Mouse (Mus musculus): ENCODE measurements around the gene Sp3. TPM values are rescaled to one million over a fixed set of nuclear protein-coding genes. Genes with fewer than 3 reads are reported as not detected.

The Sp3 gene
- polyA plus RNA-seq, 1 experiment: 8.9 TPM

- H3K27me3 ChIP-seq (ENCODE audit: control insufficient read depth, insufficient read depth, low read length): no peaks in the 10 kb centered on the region
- TF ChIP-seq CTCF (IDR thresholded peaks at IDR 0.05; ENCODE audit: control insufficient read depth, insufficient read depth, insufficient replicate concordance, low read depth, low read length) (no peak), POLR2A (IDR thresholded peaks at IDR 0.05; ENCODE audit: control insufficient read depth, low read depth, low read length) (no peak)
- no peak overlapping the region for H3K4me3 ChIP-seq (ENCODE audit: control insufficient read depth, low read depth, low read length)
- no peaks in the 10 kb centered on the region for H3K4me1 ChIP-seq (ENCODE audit: control insufficient read depth, insufficient read depth, low read length)
- no peak overlapping the region for H3K27ac ChIP-seq (ENCODE audit: control insufficient read depth, insufficient read depth, low read depth, low read length)
- H3K36me3 ChIP-seq (ENCODE audit: control insufficient read depth, insufficient read depth, low read length): peaks cover 3% of the 10 kb centered on the region; the same call in 1 of the 2 replicates
Measured at GRCm38 (mm10) chr2:72968536-72968935, 11.7 kb downstream of the Sp3 start.

- Histone ChIP-seq H3K27me3 (ENCODE audit: control insufficient read depth, insufficient read depth, low read length) (no peaks in the 10 kb centered on the region), H3K4me3 (ENCODE audit: control insufficient read depth, low read depth, low read length) (no peak overlapping the region), H3K27ac (ENCODE audit: control insufficient read depth, insufficient read depth, low read depth, low read length) (no peak overlapping the region), H3K4me1 (ENCODE audit: control insufficient read depth, insufficient read depth, low read length) (no peaks in the 10 kb centered on the region), H3K36me3 (ENCODE audit: control insufficient read depth, insufficient read depth, low read length) (no peaks in the 10 kb centered on the region)
- TF ChIP-seq POLR2A (IDR thresholded peaks at IDR 0.05; ENCODE audit: control insufficient read depth, low read depth, low read length) (no peak), CTCF (IDR thresholded peaks at IDR 0.05; ENCODE audit: control insufficient read depth, insufficient read depth, insufficient replicate concordance, low read depth, low read length) (no peak)
Measured at GRCm38 (mm10) chr2:72965450-72965849, 14.8 kb downstream of the Sp3 start.

GRCm38 (mm10) chr2:72956415-72956814 is 23.8 kb downstream of the Sp3 start:
- Histone ChIP-seq H3K4me1 (ENCODE audit: control insufficient read depth, insufficient read depth, low read length) (no peaks in the 10 kb centered on the region), H3K36me3 (ENCODE audit: control insufficient read depth, insufficient read depth, low read length) (no peaks in the 10 kb centered on the region), H3K27me3 (ENCODE audit: control insufficient read depth, insufficient read depth, low read length) (no peaks in the 10 kb centered on the region), H3K27ac (ENCODE audit: control insufficient read depth, insufficient read depth, low read depth, low read length) (no peak overlapping the region), H3K4me3 (ENCODE audit: control insufficient read depth, low read depth, low read length) (no peak overlapping the region)
- no peak for TF ChIP-seq CTCF (IDR thresholded peaks at IDR 0.05; ENCODE audit: control insufficient read depth, insufficient read depth, insufficient replicate concordance, low read depth, low read length)
- no peak for TF ChIP-seq POLR2A (IDR thresholded peaks at IDR 0.05; ENCODE audit: control insufficient read depth, low read depth, low read length)

- Histone ChIP-seq H3K4me1 (ENCODE audit: control insufficient read depth, insufficient read depth, low read length) (no peaks in the 10 kb centered on the region), H3K4me3 (ENCODE audit: control insufficient read depth, low read depth, low read length) (no peak overlapping the region), H3K36me3 (ENCODE audit: control insufficient read depth, insufficient read depth, low read length) (no peaks in the 10 kb centered on the region), H3K27ac (ENCODE audit: control insufficient read depth, insufficient read depth, low read depth, low read length) (no peak overlapping the region), H3K27me3 (ENCODE audit: control insufficient read depth, insufficient read depth, low read length) (no peaks in the 10 kb centered on the region)
- TF ChIP-seq POLR2A (IDR thresholded peaks at IDR 0.05; ENCODE audit: control insufficient read depth, low read depth, low read length) (no peak), CTCF (IDR thresholded peaks at IDR 0.05; ENCODE audit: control insufficient read depth, insufficient read depth, insufficient replicate concordance, low read depth, low read length) (no peak)
Measured at GRCm38 (mm10) chr2:72952979-72953378, 27.3 kb downstream of the Sp3 start.

- Histone ChIP-seq H3K27ac (ENCODE audit: control insufficient read depth, insufficient read depth, low read depth, low read length) (no peak overlapping the region), H3K4me3 (ENCODE audit: control insufficient read depth, low read depth, low read length) (no peak overlapping the region), H3K27me3 (ENCODE audit: control insufficient read depth, insufficient read depth, low read length) (no peaks in the 10 kb centered on the region), H3K4me1 (ENCODE audit: control insufficient read depth, insufficient read depth, low read length) (no peaks in the 10 kb centered on the region), H3K36me3 (ENCODE audit: control insufficient read depth, insufficient read depth, low read length) (no peaks in the 10 kb centered on the region)
- TF ChIP-seq CTCF (IDR thresholded peaks at IDR 0.05; ENCODE audit: control insufficient read depth, insufficient read depth, insufficient replicate concordance, low read depth, low read length) (no peak), POLR2A (IDR thresholded peaks at IDR 0.05; ENCODE audit: control insufficient read depth, low read depth, low read length) (no peak)
Measured at GRCm38 (mm10) chr2:72935937-72936336, 44.3 kb downstream of the Sp3 start.

- TF ChIP-seq POLR2A (IDR thresholded peaks at IDR 0.05; ENCODE audit: control insufficient read depth, low read depth, low read length) (no peak), CTCF (IDR thresholded peaks at IDR 0.05; ENCODE audit: control insufficient read depth, insufficient read depth, insufficient replicate concordance, low read depth, low read length) (no peak)
- Histone ChIP-seq H3K4me3 (ENCODE audit: control insufficient read depth, low read depth, low read length) (no peak overlapping the region), H3K36me3 (ENCODE audit: control insufficient read depth, insufficient read depth, low read length) (no peaks in the 10 kb centered on the region), H3K27ac (ENCODE audit: control insufficient read depth, insufficient read depth, low read depth, low read length) (no peak overlapping the region), H3K27me3 (ENCODE audit: control insufficient read depth, insufficient read depth, low read length) (no peaks in the 10 kb centered on the region), H3K4me1 (ENCODE audit: control insufficient read depth, insufficient read depth, low read length) (no peaks in the 10 kb centered on the region)
Measured at GRCm38 (mm10) chr2:72932186-72932585, 48.1 kb downstream of the Sp3 start.

GRCm38 (mm10) chr2:72924981-72925380 is 55.3 kb downstream of the Sp3 start:
- H3K4me3 ChIP-seq (ENCODE audit: control insufficient read depth, low read depth, low read length): no peak overlapping the region
- H3K27me3 ChIP-seq (ENCODE audit: control insufficient read depth, insufficient read depth, low read length): no peaks in the 10 kb centered on the region
- no peaks in the 10 kb centered on the region for H3K4me1 ChIP-seq (ENCODE audit: control insufficient read depth, insufficient read depth, low read length)
- H3K36me3 ChIP-seq (ENCODE audit: control insufficient read depth, insufficient read depth, low read length): no peaks in the 10 kb centered on the region
- TF ChIP-seq POLR2A (IDR thresholded peaks at IDR 0.05; ENCODE audit: control insufficient read depth, low read depth, low read length) (no peak), CTCF (IDR thresholded peaks at IDR 0.05; ENCODE audit: control insufficient read depth, insufficient read depth, insufficient replicate concordance, low read depth, low read length) (no peak)
- H3K27ac ChIP-seq (ENCODE audit: control insufficient read depth, insufficient read depth, low read depth, low read length): no peak overlapping the region

GRCm38 (mm10) chr2:72916170-72916569 is 64.1 kb downstream of the Sp3 start:
- no peaks in the 10 kb centered on the region for H3K27me3 ChIP-seq (ENCODE audit: control insufficient read depth, insufficient read depth, low read length)
- H3K4me1 ChIP-seq (ENCODE audit: control insufficient read depth, insufficient read depth, low read length): no peaks in the 10 kb centered on the region
- H3K27ac ChIP-seq (ENCODE audit: control insufficient read depth, insufficient read depth, low read depth, low read length): no peak overlapping the region
- H3K4me3 ChIP-seq (ENCODE audit: control insufficient read depth, low read depth, low read length): no peak overlapping the region
- H3K36me3 ChIP-seq (ENCODE audit: control insufficient read depth, insufficient read depth, low read length): no peaks in the 10 kb centered on the region
- TF ChIP-seq CTCF (IDR thresholded peaks at IDR 0.05; ENCODE audit: control insufficient read depth, insufficient read depth, insufficient replicate concordance, low read depth, low read length): no peak
- TF ChIP-seq POLR2A (IDR thresholded peaks at IDR 0.05; ENCODE audit: control insufficient read depth, low read depth, low read length): no peak
